Mouse (Mus musculus) limb, embryonic 10.5 days (tissue): ENCODE data around the gene Inhbc. TPM values are rescaled to one million over a fixed set of nuclear protein-coding genes. Genes with fewer than 3 reads are reported as not detected.
A peak's percentile ranks its signal among the peaks of the same experiment; 100 is the strongest.

Experiments
- DNase-seq: peaks from one replicate; pipeline ENCODE4 v3.0.0-alpha.2; 2017; ENCODE audit warnings: low spot score
- H3K27ac ChIP-seq: fragments of 300-500 bp; sonication (generic); 2 replicates; pipeline ENCODE4 v1.5.1; 2016; ENCODE audit warnings: mild to moderate bottlenecking
- H3K27me3 ChIP-seq: fragments of 300-500 bp; sonication (generic); 2 replicates; pipeline ENCODE4 v1.6.1; 2016; ENCODE audit warnings: low read depth, mild to moderate bottlenecking; ENCODE audit not compliant: poor library complexity, severe bottlenecking
- H3K36me3 ChIP-seq: fragments of 300-500 bp; sonication (generic); 2 replicates; pipeline ENCODE4 v1.6.1; 2016; ENCODE audit warnings: mild to moderate bottlenecking, moderate library complexity
- H3K4me1 ChIP-seq: fragments of 300-500 bp; sonication (generic); 2 replicates; pipeline ENCODE4 v1.6.1; 2016
- H3K4me3 ChIP-seq: fragments of 300-500 bp; sonication (generic); 2 replicates; pipeline ENCODE4 v1.5.1; 2016; ENCODE audit warnings: mild to moderate bottlenecking, moderate library complexity
- H3K9me3 ChIP-seq: fragments of 300-500 bp; sonication (generic); replicated peaks from 2 replicates; pipeline ENCODE4 v1.6.1; 2016; ENCODE audit warnings: mild to moderate bottlenecking
- WGBS: fragments of 180-500 bp; shearing (Covaris S2); methylation state at CpG from one replicate; pipeline ENCODE4 v1.1.7; 2016; 5-methylcytosine and 5-hydroxymethylcytosine counted together
- polyA plus RNA-seq: library from polyadenylated mRNA; unstranded; fragments of >200 nt; fragmentation: Nextera tagmentation; extraction: Ambion mirVana; gene quantifications from 2 replicates; pipeline ENCODE4 v1.2.1, GENCODE M21; 2016

Gene Inhbc
- polyA plus RNA-seq, 1 experiment from 2014 or later: 0.23 TPM

GRCm38 (mm10) chr10:127333152-127333551 is 37.1 kb downstream of the Inhbc start:
- no peak overlapping the region for H3K27ac ChIP-seq
- WGBS: 66% methylated on average over 5 of the region's 5 CpGs
- H3K4me1 ChIP-seq: peaks cover 14% of the 10 kb centered on the region; the same call in 1 of the 2 replicates
- peaks cover 93% of the 10 kb centered on the region for H3K36me3 ChIP-seq
- peaks cover 43% of the 10 kb centered on the region for H3K27me3 ChIP-seq
- DNase-seq: no peak
- no peak overlapping the region for H3K4me3 ChIP-seq
- no peaks in the 10 kb centered on the region for H3K9me3 ChIP-seq

GRCm38 (mm10) chr10:127332211-127332874 is 37.9 kb downstream of the Inhbc start:
- Histone ChIP-seq H3K27me3 (peaks cover 45% of the 10 kb centered on the region), H3K4me3 (peak overlapping the region; percentile 36), H3K27ac (peak overlapping the region; percentile 63; the same call in 1 of the 2 replicates), H3K4me1 (peaks cover 14% of the 10 kb centered on the region; the same call in 1 of the 2 replicates), H3K36me3 (peaks cover 87% of the 10 kb centered on the region), H3K9me3 (no peaks in the 10 kb centered on the region)
- 31% methylated on average over 31 of the region's 31 CpGs for WGBS
- peak; percentile 51 for DNase-seq

- Histone ChIP-seq H3K27ac (no peak overlapping the region), H3K4me1 (peaks cover 33% of the 10 kb centered on the region), H3K27me3 (peaks cover 61% of the 10 kb centered on the region), H3K9me3 (no peaks in the 10 kb centered on the region), H3K4me3 (no peak overlapping the region), H3K36me3 (peaks cover 67% of the 10 kb centered on the region)
- WGBS: 79% methylated on average over 7 of the region's 7 CpGs
- DNase-seq: no peak
Measured at GRCm38 (mm10) chr10:127330212-127330611, 40.0 kb downstream of the Inhbc start.

GRCm38 (mm10) chr10:127327461-127328145 is 42.6 kb downstream of the Inhbc start:
- H3K9me3 ChIP-seq: no peaks in the 10 kb centered on the region
- peak overlapping the region; percentile 65 for H3K4me3 ChIP-seq
- H3K4me1 ChIP-seq: peaks cover 45% of the 10 kb centered on the region
- H3K27ac ChIP-seq: no peak overlapping the region
- peaks cover 72% of the 10 kb centered on the region for H3K27me3 ChIP-seq
- no peak for DNase-seq
- H3K36me3 ChIP-seq: peaks cover 41% of the 10 kb centered on the region
- WGBS: 48% methylated on average over 18 of the region's 18 CpGs

GRCm38 (mm10) chr10:127326828-127327227 is 43.4 kb downstream of the Inhbc start:
- 4% methylated on average over 29 of the region's 29 CpGs for WGBS
- peak overlapping the region; percentile 65 for H3K4me3 ChIP-seq
- peaks cover 77% of the 10 kb centered on the region for H3K27me3 ChIP-seq
- H3K4me1 ChIP-seq: peaks cover 43% of the 10 kb centered on the region
- H3K36me3 ChIP-seq: peaks cover 33% of the 10 kb centered on the region
- peak; percentile 64 for DNase-seq
- no peaks in the 10 kb centered on the region for H3K9me3 ChIP-seq
- H3K27ac ChIP-seq: peak overlapping the region; percentile 82

- Histone ChIP-seq H3K9me3 (no peaks in the 10 kb centered on the region), H3K36me3 (peaks cover 27% of the 10 kb centered on the region), H3K27ac (peak overlapping the region; percentile 82), H3K4me3 (peak overlapping the region; percentile 65), H3K27me3 (peaks cover 75% of the 10 kb centered on the region), H3K4me1 (peaks cover 43% of the 10 kb centered on the region)
- WGBS: under 1% methylated on average over 54 of the region's 54 CpGs
- DNase-seq: peak; percentile 73
Measured at GRCm38 (mm10) chr10:127326017-127326801, 44.0 kb downstream of the Inhbc start.

GRCm38 (mm10) chr10:127325454-127326016 is 44.7 kb downstream of the Inhbc start:
- WGBS: 22% methylated on average over 14 of the region's 14 CpGs
- peak; percentile 49 for DNase-seq
- Histone ChIP-seq H3K27me3 (peaks cover 75% of the 10 kb centered on the region), H3K27ac (peak overlapping the region; percentile 82), H3K9me3 (no peaks in the 10 kb centered on the region), H3K4me1 (peaks cover 39% of the 10 kb centered on the region), H3K36me3 (peaks cover 20% of the 10 kb centered on the region), H3K4me3 (peak overlapping the region; percentile 65)

- Histone ChIP-seq H3K4me1 (peaks cover 34% of the 10 kb centered on the region), H3K36me3 (peaks cover 10% of the 10 kb centered on the region; the same call in 1 of the 2 replicates), H3K27me3 (peaks cover 65% of the 10 kb centered on the region), H3K27ac (peak overlapping the region; percentile 70; the same call in 1 of the 2 replicates), H3K9me3 (no peaks in the 10 kb centered on the region), H3K4me3 (peak overlapping the region; percentile 14)
- 12% methylated on average over 7 of the region's 7 CpGs for WGBS
- peak; percentile 73 for DNase-seq
Measured at GRCm38 (mm10) chr10:127324495-127324894, 45.7 kb downstream of the Inhbc start.

GRCm38 (mm10) chr10:127323131-127323855 is 46.9 kb downstream of the Inhbc start:
- 77% methylated on average over 17 of the region's 17 CpGs for WGBS
- no peaks in the 10 kb centered on the region for H3K9me3 ChIP-seq
- H3K36me3 ChIP-seq: 0 out of 2 replicates have a peak, but pooled peaks cover 2% of the 10 kb centered on the region
- H3K4me3 ChIP-seq: no peak overlapping the region
- H3K27me3 ChIP-seq: peaks cover 53% of the 10 kb centered on the region
- H3K4me1 ChIP-seq: peaks cover 34% of the 10 kb centered on the region
- H3K27ac ChIP-seq: no peak overlapping the region; the same call in 1 of the 2 replicates
- DNase-seq: no peak

- 78% methylated on average over 4 of the region's 4 CpGs for WGBS
- no peaks in the 10 kb centered on the region for H3K9me3 ChIP-seq
- H3K27ac ChIP-seq: no peak overlapping the region
- H3K4me1 ChIP-seq: peaks cover 34% of the 10 kb centered on the region
- 0 out of 2 replicates have a peak, but pooled peaks cover under 1% of the 10 kb centered on the region for H3K36me3 ChIP-seq
- no peak for DNase-seq
- H3K4me3 ChIP-seq: no peak overlapping the region
- H3K27me3 ChIP-seq: peaks cover 47% of the 10 kb centered on the region
Measured at GRCm38 (mm10) chr10:127322669-127323068, 47.6 kb downstream of the Inhbc start.

GRCm38 (mm10) chr10:127322178-127322577 is 48.1 kb downstream of the Inhbc start:
- peaks cover 34% of the 10 kb centered on the region for H3K4me1 ChIP-seq
- H3K36me3 ChIP-seq: no peaks in the 10 kb centered on the region
- DNase-seq: no peak
- WGBS: 63% methylated on average over 13 of the region's 13 CpGs
- H3K9me3 ChIP-seq: no peaks in the 10 kb centered on the region
- peaks cover 42% of the 10 kb centered on the region for H3K27me3 ChIP-seq
- no peak overlapping the region; the same call in 1 of the 2 replicates for H3K4me3 ChIP-seq
- H3K27ac ChIP-seq: no peak overlapping the region

- H3K4me3 ChIP-seq: no peak within 1 kb of the TSS; the same call in 1 of the 2 replicates
- H3K4me1 ChIP-seq: peaks cover 29% of the 10 kb centered on the region
- DNase-seq: no peak
- peaks cover 36% of the 10 kb centered on the region for H3K27me3 ChIP-seq
- H3K9me3 ChIP-seq: no peaks in the 10 kb centered on the region
- H3K27ac ChIP-seq: no peak within 1 kb of the TSS
- 83% methylated on average over 3 of the region's 3 CpGs for WGBS
- no peaks in the 10 kb centered on the region for H3K36me3 ChIP-seq
Measured at GRCm38 (mm10) chr10:127321621-127322020, 48.6 kb downstream of the Inhbc start, which contains the start of gene Arhgap9. Arhgap9 (plus strand) TSS chr10:127321964.
